In genomic region chr1:164452580-164452979, GRCm38 (mm10) we compare ENCODE assay signal across 17 mouse cellular contexts. TPM values are rescaled to one million over a fixed set of nuclear protein-coding genes. Genes with fewer than 3 reads are reported as not detected.
A peak's percentile ranks its signal among the peaks of the same experiment; 100 is the strongest.
DNase-seq lines count a peak whose midpoint lies in the region; ATAC-seq and TF ChIP-seq lines count a peak whose summit lies in the region.
"Had no signal": no experiment of that assay in that cellular context is flagged by ENCODE, and none has a peak within 500 bp of the region (broad histone marks: within the 10 kb centered on the region; RNA-seq: fewer than 3 reads in every experiment).

No protein-coding gene starts in this region.

- TF ChIP-seq CTCF in thymus, adult 2 months (IDR thresholded peaks at IDR 0.05; ENCODE audit: borderline replicate concordance, control insufficient read depth, extremely low read depth, insufficient read depth, low read length, poor library complexity), result no peak

- no peak for DNase-seq in heart, postnatal 4 days
- no peak for DNase-seq in thymus, adult 2 months
- no peak for DNase-seq in thymus, postnatal 10 days (ENCODE audit: low spot score in 2 of 2)
- DNase-seq in lung, postnatal 25 days (ENCODE audit: low spot score), result no peak
- no peak for DNase-seq in left cerebral cortex, adult 11 months (ENCODE audit: low spot score)
- DNase-seq: cerebellum, postnatal 10 days; kidney, postnatal 4 days; left cerebral cortex, postnatal 4 days; lung, adult 2 months had no signal

- no peak overlapping the region for H3K4me2 ChIP-seq in heart, embryonic 15.5 days
- H3K4me2 ChIP-seq: forebrain, embryonic 13.5 days; midbrain, embryonic 13.5 days had no signal

- TF ChIP-seq POLR2A in thymus, adult 2 months (IDR thresholded peaks at IDR 0.05; ENCODE audit: control insufficient read depth, extremely low read depth, insufficient read depth, low read length, poor library complexity), result no peak

- no peaks in the 10 kb centered on the region for H3K9me3 ChIP-seq in heart, embryonic 15.5 days (replicated peaks)
- H3K9me3 ChIP-seq: forebrain, embryonic 13.5 days; midbrain, embryonic 13.5 days had no signal

- peaks cover 57% of the 10 kb centered on the region for H3K4me1 ChIP-seq in heart, embryonic 15.5 days (replicated peaks)
- peaks cover 49% of the 10 kb centered on the region for H3K4me1 ChIP-seq in thymus, adult 2 months (replicated peaks; ENCODE audit: control insufficient read depth, insufficient read depth, low read length)

- peaks cover 3% of the 10 kb centered on the region; the same call in 1 of the 2 replicates for H3K27me3 ChIP-seq in heart, embryonic 15.5 days
- no peaks in the 10 kb centered on the region for H3K27me3 ChIP-seq in thymus, adult 2 months (ENCODE audit: control insufficient read depth, insufficient read depth, low read length)
- H3K27me3 ChIP-seq: midbrain, embryonic 13.5 days had no signal

- peak overlapping the region; percentile 4; the same call in 1 of the 2 replicates for H3K9ac ChIP-seq in heart, embryonic 15.5 days
- H3K9ac ChIP-seq: forebrain, embryonic 13.5 days; midbrain, embryonic 13.5 days had no signal

- ATAC-seq in heart, embryonic 15.5 days (replicated peaks; ENCODE audit: insufficient number of reproducible peaks, insufficient read depth, low FRiP score, low read depth), result no peak
- peak; percentile 64 for ATAC-seq in granulocyte monocyte progenitor cell, adult 5-6 weeks (replicated peaks; ENCODE audit: poor library complexity, severe bottlenecking)
- ATAC-seq: CD4-positive, CD25-positive, alpha-beta regulatory T cell, adult 4 months; forebrain, embryonic 13.5 days; hindbrain, embryonic 16.5 days; intestine, postnatal 0 days; midbrain, embryonic 13.5 days had no signal

- H3K4me3 ChIP-seq in heart, embryonic 15.5 days, result no peak overlapping the region
- H3K4me3 ChIP-seq in thymus, adult 2 months (ENCODE audit: control insufficient read depth, insufficient read depth, low read length), result 0 out of 2 replicates have a peak overlapping the region, but pooled peaks have one; percentile 5
- H3K4me3 ChIP-seq: forebrain, embryonic 13.5 days; midbrain, embryonic 13.5 days had no signal

- WGBS in heart, embryonic 15.5 days, result 65% methylated on average over 6 of the region's 6 CpGs
- WGBS in thymus, adult 2 months, result 47% methylated on average over 6 of the region's 6 CpGs

- peaks cover 32% of the 10 kb centered on the region; the same call in 1 of the 2 replicates for H3K36me3 ChIP-seq in heart, embryonic 15.5 days
- H3K36me3 ChIP-seq in thymus, adult 2 months (ENCODE audit: control insufficient read depth, insufficient read depth, low read length), result peaks cover 7% of the 10 kb centered on the region; the same call in 1 of the 2 replicates

- peak overlapping the region; percentile 32 for H3K27ac ChIP-seq in heart, embryonic 15.5 days
- H3K27ac ChIP-seq in thymus, adult 2 months (ENCODE audit: control insufficient read depth, insufficient read depth, low read length), result peak overlapping the region; percentile 94
- H3K27ac ChIP-seq: forebrain, embryonic 13.5 days; macrophage; midbrain, embryonic 13.5 days had no signal

RNA-seq across cellular contexts. Expression of gene Atp1b1, which starts 5.6 kb away (rescaled TPM):
- polyA plus RNA-seq in heart, embryonic 15.5 days (2015; fragmentation: Nextera tagmentation; extraction: Ambion mirVana), result 267 and 301 TPM in 2 replicates
- total RNA-seq in heart, postnatal 4 days (2021), result 100 to 1,000 TPM; 423 to 424 TPM
- polyA plus RNA-seq in thymus, adult 2 months (2012; rRNA removed), result 56.5 and 59.4 TPM in 2 replicates
- 7.5 and 8.7 TPM in 2 replicates for total RNA-seq in granulocyte monocyte progenitor cell, adult 5-6 weeks (2014; fragmentation: Nextera tagmentation)
- 5.6 and 8.1 TPM in 2 replicates for total RNA-seq in granulocyte monocyte progenitor cell, adult 5-6 weeks (2017)

Comparison
In these comparisons a context has a peak if more than half of its experiments do, and no peak if none do; other contexts are left out.
1. RNA of gene Atp1b1, which starts 5.6 kb away (total RNA-seq): 423 to 424 TPM in heart, postnatal 4 days; 5.6 to 8.7 TPM in granulocyte monocyte progenitor cell, adult 5-6 weeks; every median in the first group is over 10 times any median in the second.